Mouse (Mus musculus) spleen, adult 2 months (tissue): ENCODE data around the gene Rbm6.

Source experiments
- CTCF ChIP-seq: fragments of 200-500 bp; IDR thresholded peaks from 2 replicates; pipeline ENCODE4 v1.5.1; 2011; ENCODE audit warnings: mild to moderate bottlenecking, inconsistent platforms; ENCODE audit not compliant: insufficient read depth, insufficient read length, insufficient replicate concordance; ENCODE audit errors: extremely low read depth
- POLR2A ChIP-seq: fragments of 200-500 bp; IDR thresholded peaks from 2 replicates; pipeline ENCODE4 v1.6.1; 2011; ENCODE audit warnings: low read depth, low read length, inconsistent platforms

DNA sequence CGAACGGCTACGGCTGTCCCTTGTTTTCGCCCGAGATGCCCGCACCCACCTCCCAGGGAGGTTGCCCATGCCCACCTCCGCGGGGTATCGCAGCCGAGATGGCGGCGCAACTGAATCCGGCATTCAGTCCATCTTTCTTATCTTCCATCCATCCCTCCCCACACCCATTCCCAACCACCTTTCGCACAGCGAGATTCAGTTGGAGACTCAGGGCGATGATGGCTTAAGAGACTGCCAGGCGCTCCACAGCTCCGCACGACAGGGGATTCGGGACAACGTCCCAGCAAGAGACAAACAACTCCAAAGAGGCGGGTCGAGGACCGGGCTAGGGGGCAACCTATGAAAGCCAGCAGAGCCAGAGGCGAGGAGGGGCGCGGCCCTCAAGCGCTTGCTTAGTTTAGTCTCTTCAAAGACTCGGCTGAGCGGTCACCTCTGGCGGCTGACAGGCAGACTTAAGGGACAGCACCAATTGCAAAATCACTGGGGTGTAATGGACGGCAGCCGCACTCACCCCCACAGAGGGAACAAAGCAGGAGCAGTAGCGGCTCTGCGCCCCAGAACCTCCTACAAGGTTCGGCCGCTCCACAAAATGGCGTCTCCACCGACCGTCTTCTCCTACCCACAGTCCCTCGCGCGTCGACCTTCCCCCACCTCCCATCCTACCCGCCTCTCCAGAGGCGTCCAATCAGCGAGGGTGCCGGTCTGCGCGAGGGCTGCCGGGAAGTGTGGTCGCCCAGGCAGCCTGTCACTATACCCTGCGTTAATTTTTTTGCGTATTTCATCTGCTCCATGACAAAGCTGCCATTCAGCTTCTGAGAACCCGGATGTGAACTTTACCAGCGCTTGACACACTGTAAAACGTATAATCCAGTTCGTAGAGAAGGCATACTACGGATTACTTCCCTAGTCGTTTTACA lies 102.4 kb downstream of the Rbm6 start, which contains the start of gene Rbm5:
- TF ChIP-seq CTCF (no peak), POLR2A (peak; percentile 92)
